Mouse (Mus musculus) embryonic facial prominence, embryonic 15.5 days (tissue): ENCODE measurements at regions not wholly inside any gene's neighbourhood (a gene's known extent, or its start where the extent isn't known, plus 50 kb on each side); places are given as distances from the start of the nearest gene placed in this dataset.
A peak's percentile ranks its signal among the peaks of the same experiment; 100 is the strongest.

ENCODE experiments used
- ATAC-seq: fragments of 200-750 bp; cut with Nextera tagmentation; 2 replicates; pipeline ENCODE4 v1.8.0; 2017; ENCODE audit warnings: low read depth, moderate TSS enrichment; ENCODE audit not compliant: insufficient number of reproducible peaks, low FRiP score, low TSS enrichment
- H3K27ac ChIP-seq: fragments of 300-500 bp; sonication (generic); replicated peaks from 2 replicates; pipeline ENCODE4 v1.5.1; 2015; ENCODE audit warnings: mild to moderate bottlenecking, inconsistent platforms
- H3K27me3 ChIP-seq: fragments of 300-500 bp; sonication (generic); 2 replicates; pipeline ENCODE4 v1.6.1; 2015; ENCODE audit warnings: inconsistent platforms
- H3K36me3 ChIP-seq: fragments of 300-500 bp; sonication (generic); 2 replicates; pipeline ENCODE4 v1.6.1; 2015; ENCODE audit warnings: mild to moderate bottlenecking, inconsistent platforms
- H3K4me1 ChIP-seq: fragments of 300-500 bp; sonication (generic); 2 replicates; pipeline ENCODE4 v1.6.1; 2015; ENCODE audit warnings: inconsistent platforms
- H3K4me2 ChIP-seq: fragments of 300-500 bp; sonication (generic); replicated peaks from 2 replicates; pipeline ENCODE4 v1.6.1; 2015; ENCODE audit warnings: mild to moderate bottlenecking, inconsistent platforms
- H3K4me3 ChIP-seq: fragments of 300-500 bp; sonication (generic); replicated peaks from 2 replicates; pipeline ENCODE4 v1.5.1; 2015; ENCODE audit warnings: mild to moderate bottlenecking, inconsistent platforms
- H3K9ac ChIP-seq: fragments of 300-500 bp; sonication (generic); 2 replicates; pipeline ENCODE4 v1.6.1; 2015; ENCODE audit warnings: inconsistent platforms
- H3K9me3 ChIP-seq: fragments of 300-500 bp; sonication (generic); replicated peaks from 2 replicates; pipeline ENCODE4 v1.6.1; 2016; ENCODE audit warnings: inconsistent platforms
- WGBS: fragments of 180-500 bp; shearing (Covaris S2); methylation state at CpG from one replicate; pipeline ENCODE4 v1.1.7; 2015; 5-methylcytosine and 5-hydroxymethylcytosine counted together

- no peaks in the 10 kb centered on the region for H3K9me3 ChIP-seq
- no peaks in the 10 kb centered on the region for H3K36me3 ChIP-seq
- no peaks in the 10 kb centered on the region for H3K27me3 ChIP-seq
- H3K9ac ChIP-seq, result no peak overlapping the region
- ATAC-seq, result no peak
- no peak overlapping the region for H3K27ac ChIP-seq
- H3K4me1 ChIP-seq, result peaks cover 4% of the 10 kb centered on the region
- WGBS, result 76% methylated on average over 3 of the region's 3 CpGs
- H3K4me2 ChIP-seq, result no peak overlapping the region
- no peak overlapping the region for H3K4me3 ChIP-seq
Observed at GRCm38 (mm10) chr3:54493567-54493966, 132.7 kb downstream of the Postn start.

- Histone ChIP-seq H3K36me3 (no peaks in the 10 kb centered on the region), H3K9me3 (no peaks in the 10 kb centered on the region), H3K27me3 (no peaks in the 10 kb centered on the region), H3K9ac (no peak overlapping the region), H3K4me3 (no peak overlapping the region), H3K4me2 (no peak overlapping the region), H3K27ac (no peak overlapping the region), H3K4me1 (no peaks in the 10 kb centered on the region)
- 71% methylated on average over 3 of the region's 3 CpGs for whole genome bisulfite sequencing
- ATAC-seq, result no peak
Observed at GRCm38 (mm10) chr3:54504997-54505396, 144.1 kb downstream of the Postn start.

- Histone ChIP-seq H3K9me3 (no peaks in the 10 kb centered on the region), H3K36me3 (no peaks in the 10 kb centered on the region), H3K4me2 (no peak overlapping the region), H3K27ac (no peak overlapping the region), H3K27me3 (no peaks in the 10 kb centered on the region), H3K9ac (no peak overlapping the region), H3K4me3 (no peak overlapping the region), H3K4me1 (no peaks in the 10 kb centered on the region)
- ATAC-seq, result no peak
- WGBS, result 82% methylated on average over 1 of the region's 1 CpGs
Observed at GRCm38 (mm10) chr3:54507575-54507974, 146.7 kb downstream of the Postn start.

- 78% methylated on average over 5 of the region's 5 CpGs for WGBS
- H3K27me3 ChIP-seq, result no peaks in the 10 kb centered on the region
- no peak for ATAC-seq
- no peak overlapping the region for H3K9ac ChIP-seq
- H3K4me2 ChIP-seq, result no peak overlapping the region
- H3K4me3 ChIP-seq, result no peak overlapping the region
- H3K36me3 ChIP-seq, result no peaks in the 10 kb centered on the region
- no peaks in the 10 kb centered on the region for H3K9me3 ChIP-seq
- no peak overlapping the region for H3K27ac ChIP-seq
- no peaks in the 10 kb centered on the region for H3K4me1 ChIP-seq
Observed at GRCm38 (mm10) chr3:54508906-54509305, 148.0 kb downstream of the Postn start.

GRCm38 (mm10) chr3:54517251-54517650 lies 156.3 kb downstream of the Postn start:
- H3K4me1 ChIP-seq, result no peaks in the 10 kb centered on the region
- WGBS, result 83% methylated on average over 3 of the region's 3 CpGs

GRCm38 (mm10) chr3:54522716-54523115 lies 161.8 kb downstream of the Postn start:
- H3K36me3 ChIP-seq, result no peaks in the 10 kb centered on the region
- no peak overlapping the region for H3K4me3 ChIP-seq
- H3K27ac ChIP-seq, result no peak overlapping the region
- H3K27me3 ChIP-seq, result no peaks in the 10 kb centered on the region
- 82% methylated on average over 2 of the region's 2 CpGs for WGBS
- H3K4me1 ChIP-seq, result no peaks in the 10 kb centered on the region
- no peak overlapping the region for H3K9ac ChIP-seq
- no peak for ATAC-seq
- no peak overlapping the region for H3K4me2 ChIP-seq
- 0 out of 2 replicates have a peak, but pooled peaks cover 6% of the 10 kb centered on the region for H3K9me3 ChIP-seq

More at GRCm38 (mm10) chr3:54517251-54517650, 156.3 kb downstream of the Postn start:
- ATAC-seq, result no peak
- Histone ChIP-seq H3K27me3 (no peaks in the 10 kb centered on the region), H3K36me3 (no peaks in the 10 kb centered on the region), H3K4me2 (no peak overlapping the region), H3K4me3 (no peak overlapping the region), H3K27ac (no peak overlapping the region), H3K9me3 (no peaks in the 10 kb centered on the region), H3K9ac (no peak overlapping the region)

GRCm38 (mm10) chr3:54526618-54527017 lies 165.7 kb downstream of the Postn start:
- H3K4me3 ChIP-seq, result no peak overlapping the region
- ATAC-seq, result no peak
- no peak overlapping the region for H3K27ac ChIP-seq
- 0 out of 2 replicates have a peak, but pooled peaks cover 2% of the 10 kb centered on the region for H3K4me1 ChIP-seq
- 0 out of 2 replicates have a peak, but pooled peaks cover 6% of the 10 kb centered on the region for H3K9me3 ChIP-seq
- no peaks in the 10 kb centered on the region for H3K27me3 ChIP-seq
- no peaks in the 10 kb centered on the region for H3K36me3 ChIP-seq
- H3K4me2 ChIP-seq, result no peak overlapping the region
- no peak overlapping the region for H3K9ac ChIP-seq
- WGBS, result 76% methylated on average over 4 of the region's 4 CpGs

- no peak overlapping the region for H3K27ac ChIP-seq
- H3K4me1 ChIP-seq, result 0 out of 2 replicates have a peak, but pooled peaks cover 2% of the 10 kb centered on the region
- no peak overlapping the region for H3K4me3 ChIP-seq
- no peaks in the 10 kb centered on the region for H3K27me3 ChIP-seq
- H3K36me3 ChIP-seq, result no peaks in the 10 kb centered on the region
- H3K9ac ChIP-seq, result no peak overlapping the region
- 79% methylated on average over 3 of the region's 3 CpGs for WGBS
- ATAC-seq, result no peak
- 0 out of 2 replicates have a peak, but pooled peaks cover 6% of the 10 kb centered on the region for H3K9me3 ChIP-seq
- H3K4me2 ChIP-seq, result no peak overlapping the region
Observed at GRCm38 (mm10) chr3:54528292-54528691, 164.3 kb upstream of the Supt20 start.

- Histone ChIP-seq H3K4me1 (0 out of 2 replicates have a peak, but pooled peaks cover 2% of the 10 kb centered on the region), H3K9me3 (0 out of 2 replicates have a peak, but pooled peaks cover 6% of the 10 kb centered on the region), H3K27me3 (no peaks in the 10 kb centered on the region), H3K9ac (no peak overlapping the region), H3K36me3 (no peaks in the 10 kb centered on the region), H3K4me2 (no peak overlapping the region), H3K4me3 (no peak overlapping the region), H3K27ac (peak overlapping the region; percentile 61; the same call in 1 of the 2 replicates)
- no peak; the same call in 1 of the 2 replicates for ATAC-seq
- WGBS, result 27% methylated on average over 6 of the region's 6 CpGs
Observed at GRCm38 (mm10) chr3:54530251-54530650, 162.4 kb upstream of the Supt20 start.

- H3K27ac ChIP-seq, result peak overlapping the region; percentile 12
- H3K9me3 ChIP-seq, result no peaks in the 10 kb centered on the region
- no peak overlapping the region for H3K4me2 ChIP-seq
- no peak for ATAC-seq
- H3K4me1 ChIP-seq, result peaks cover 5% of the 10 kb centered on the region; the same call in 1 of the 2 replicates
- no peaks in the 10 kb centered on the region for H3K27me3 ChIP-seq
- no peak overlapping the region for H3K9ac ChIP-seq
- no peak overlapping the region for H3K4me3 ChIP-seq
- no peaks in the 10 kb centered on the region for H3K36me3 ChIP-seq
- 53% methylated on average over 7 of the region's 7 CpGs for WGBS
Observed at GRCm38 (mm10) chr3:54535361-54535760, 157.2 kb upstream of the Supt20 start.

GRCm38 (mm10) chr3:54538055-54538454 lies 154.6 kb upstream of the Supt20 start:
- Histone ChIP-seq H3K36me3 (no peaks in the 10 kb centered on the region), H3K4me3 (no peak overlapping the region), H3K9me3 (no peaks in the 10 kb centered on the region; the same call in 1 of the 2 replicates), H3K27me3 (no peaks in the 10 kb centered on the region), H3K4me1 (peaks cover 3% of the 10 kb centered on the region; the same call in 1 of the 2 replicates), H3K9ac (no peak overlapping the region), H3K27ac (peak overlapping the region; percentile 80), H3K4me2 (no peak overlapping the region)
- ATAC-seq, result no peak
- 16% methylated on average over 3 of the region's 3 CpGs for WGBS

- WGBS, result 48% methylated on average over 3 of the region's 3 CpGs
- Histone ChIP-seq H3K4me3 (no peak overlapping the region), H3K4me1 (peaks cover 3% of the 10 kb centered on the region; the same call in 1 of the 2 replicates), H3K27me3 (no peaks in the 10 kb centered on the region), H3K27ac (no peak overlapping the region), H3K36me3 (no peaks in the 10 kb centered on the region), H3K9ac (no peak overlapping the region), H3K4me2 (no peak overlapping the region), H3K9me3 (no peaks in the 10 kb centered on the region; the same call in 1 of the 2 replicates)
- ATAC-seq, result no peak
Observed at GRCm38 (mm10) chr3:54540540-54541080, 152.0 kb upstream of the Supt20 start.
